Mouse (Mus musculus) MEL (cell line): Measurements from ENCODE around the gene Nat8f6.

Experiments
- CTCF ChIP-seq, 3 experiments: IDR thresholded peaks in 2 of 3; conservative IDR thresholded peaks in 1 of 3; 2 replicates each; pipeline ENCODE4 v1.5.1; 2011 to 2012; ENCODE audit warnings: low read length in 3 of 3, low read depth in 2 of 3, mild to moderate bottlenecking in 2 of 3, improper control_type of control experiment in 1 of 3, inconsistent platforms in 1 of 3, mixed read lengths in 1 of 3, moderate library complexity in 1 of 3; ENCODE audit not compliant: control insufficient read depth in 1 of 3, insufficient read depth in 1 of 3, poor library complexity in 1 of 3, severe bottlenecking in 1 of 3
- MAX ChIP-seq: IDR thresholded peaks from 2 replicates; pipeline ENCODE4 v1.6.1; 2011; ENCODE audit warnings: low read length, improper control_type of control experiment
- POLR2A ChIP-seq, 2 experiments: IDR thresholded peaks; 2 replicates each; pipeline ENCODE4 v1.6.1; 2011 to 2012; ENCODE audit warnings: low read length in 2 of 2, mild to moderate bottlenecking in 2 of 2, control low read depth in 1 of 2, improper control_type of control experiment in 1 of 2, low read depth in 1 of 2, moderate library complexity in 1 of 2; ENCODE audit not compliant: control insufficient read depth in 1 of 2, insufficient read depth in 1 of 2, poor library complexity in 1 of 2
- USF1 ChIP-seq: IDR thresholded peaks from 2 replicates; pipeline ENCODE4 v1.6.1; 2014; ENCODE audit warnings: low read depth, mild to moderate bottlenecking, inconsistent platforms, low read length, improper control_type of control experiment, moderate library complexity
- USF2 ChIP-seq, 2 experiments: IDR thresholded peaks; 2 replicates each; pipeline ENCODE4 v1.6.1; 2011 to 2012; ENCODE audit warnings: improper control_type of control experiment in 2 of 2, low read length in 2 of 2, borderline replicate concordance in 1 of 2, inconsistent platforms in 1 of 2, low read depth in 1 of 2, mild to moderate bottlenecking in 1 of 2; ENCODE audit not compliant: insufficient read depth in 1 of 2

- no peak for TF ChIP-seq POLR2A (IDR thresholded peaks at IDR 0.05; ENCODE audit: control insufficient read depth in 1 of 2, insufficient read depth in 1 of 2, low read depth in 1 of 2, low read length in 2 of 2, poor library complexity in 1 of 2)
- TF ChIP-seq CTCF (IDR thresholded peaks at IDR 0.05 in 2 of 3, conservative IDR thresholded peaks at IDR 0.05 in 1 of 3; ENCODE audit: control insufficient read depth in 1 of 3, insufficient read depth in 1 of 3, low read depth in 2 of 3, low read length in 3 of 3, poor library complexity in 1 of 3, severe bottlenecking in 1 of 3), result no peak
- TF ChIP-seq USF2 (IDR thresholded peaks at IDR 0.05; ENCODE audit: borderline replicate concordance in 1 of 2, insufficient read depth in 1 of 2, low read depth in 1 of 2, low read length in 2 of 2), result no peak
- no peak for TF ChIP-seq USF1
- no peak for TF ChIP-seq MAX
Observed at GRCm38 (mm10) chr6:85829462-85829861, 8.7 kb upstream of the Nat8f6 start.
